Mouse (Mus musculus) liver, adult (tissue): ENCODE measurements around the gene Hyal2.

Experiments
- GATA4 ChIP-seq: IDR thresholded peaks from 2 replicates; pipeline ENCODE4 v1.6.1; 2014; ENCODE audit warnings: mild to moderate bottlenecking, low read length; ENCODE audit not compliant: insufficient replicate concordance

Hyal2 gene

DNA sequence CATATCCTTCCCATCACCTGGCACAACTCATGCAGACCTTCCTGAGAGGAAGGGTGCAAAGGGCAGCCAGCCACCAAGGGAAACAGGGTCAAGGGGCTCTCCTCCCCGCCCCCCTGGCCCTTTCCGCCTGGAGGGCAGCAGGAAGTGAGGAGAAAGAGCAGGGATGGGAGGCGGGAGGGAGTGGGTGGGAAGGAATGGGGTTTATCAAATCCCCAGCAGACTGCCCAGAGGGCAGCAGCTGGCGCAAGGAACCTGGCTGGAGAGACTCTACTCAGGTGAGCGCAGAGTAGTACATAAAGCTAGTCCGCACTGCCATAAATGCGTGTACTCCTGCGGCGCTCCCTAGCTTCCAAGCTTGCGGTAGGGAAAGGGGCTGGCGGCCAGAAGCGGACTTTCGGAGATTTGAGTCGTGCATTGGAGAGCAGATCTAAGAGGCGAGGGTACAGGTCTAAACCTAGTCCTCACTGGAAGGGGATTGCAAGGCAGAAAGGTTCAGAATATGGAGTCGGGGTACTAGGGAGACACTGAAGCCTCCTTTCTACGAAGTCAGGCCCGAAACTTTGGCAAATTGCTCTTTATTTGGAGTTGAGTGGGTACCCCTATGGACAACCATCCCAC lies at the start of gene Hyal2:
Gene Hyal2 (plus strand): TSS at position 244 of the 618 bp plus-strand sequence.
- TF ChIP-seq GATA4: peak; percentile 69; the same call in 1 of the 2 replicates

DNA sequence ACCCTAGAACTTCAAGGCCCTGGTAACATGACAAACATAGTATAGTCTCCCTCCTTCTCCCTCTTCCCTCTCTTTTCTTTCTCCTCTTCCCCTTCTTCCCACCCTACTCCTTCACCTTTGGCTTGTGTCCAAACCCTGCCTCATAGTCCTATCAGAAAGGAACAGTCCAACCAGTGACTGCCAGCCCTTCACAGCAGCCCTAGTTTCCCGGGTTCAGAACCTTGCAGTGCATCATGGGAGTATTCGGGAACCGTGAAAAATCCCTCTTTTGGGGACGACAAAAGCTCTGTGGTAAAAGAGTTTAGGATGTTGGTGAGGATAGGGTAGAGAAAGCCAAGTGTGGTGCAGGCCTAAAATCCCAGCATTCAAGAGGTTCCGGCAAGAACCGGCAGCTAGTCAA lies 47.4 kb upstream of the Hyal2 start:
- TF ChIP-seq GATA4: no peak

DNA sequence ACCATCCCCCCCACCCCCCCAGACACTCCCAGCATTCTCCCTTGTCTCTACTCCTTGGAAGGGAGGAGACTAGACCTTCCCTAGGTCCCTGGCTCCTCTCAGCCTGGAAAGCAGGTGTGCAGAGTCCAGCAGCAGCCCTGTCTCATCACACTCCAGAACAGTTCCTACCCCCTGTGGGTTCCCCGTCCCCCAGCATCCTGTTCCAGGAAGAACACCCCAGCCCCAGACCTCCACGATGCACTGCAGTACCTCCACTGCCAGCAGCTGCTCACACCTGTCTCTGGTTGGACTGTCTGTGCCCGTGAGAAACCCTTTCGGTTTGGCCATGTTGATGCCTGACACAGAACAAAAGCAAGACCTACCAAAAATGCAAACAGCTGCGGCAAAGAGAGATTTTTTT lies 46.6 kb upstream of the Hyal2 start:
- TF ChIP-seq GATA4: no peak

DNA sequence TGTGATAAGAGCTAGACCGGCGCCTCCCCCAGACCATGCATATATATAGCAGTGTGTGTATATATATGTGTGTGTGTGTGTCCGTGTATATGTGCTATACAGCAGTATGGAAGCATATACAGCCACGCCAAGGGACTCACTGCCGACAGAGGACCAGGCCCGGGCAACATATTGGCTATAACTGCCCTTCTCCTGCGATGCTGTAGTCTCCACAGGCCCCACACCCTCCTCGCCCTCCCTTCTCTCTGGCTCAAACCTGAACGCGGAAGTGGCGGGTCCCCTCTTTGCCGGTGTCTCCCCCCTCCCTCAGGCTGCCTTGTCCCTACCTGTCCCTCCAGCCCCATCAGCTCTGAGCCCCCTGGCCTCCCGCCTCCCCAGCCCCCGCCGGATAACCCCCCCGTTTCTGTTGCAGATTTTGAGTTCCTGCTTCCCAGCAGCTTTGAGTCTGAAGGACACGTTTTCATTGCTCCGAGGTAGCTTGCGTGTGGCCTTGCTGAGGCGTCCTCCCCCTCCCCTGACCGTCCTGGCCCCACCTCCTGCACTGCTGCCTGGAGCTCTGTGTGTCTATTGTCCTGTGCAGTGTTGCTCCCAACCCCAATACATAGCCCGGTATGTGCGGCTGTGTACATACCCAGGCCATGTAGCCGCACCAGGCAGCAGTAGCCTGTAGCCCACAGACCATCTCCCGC lies 45.9 kb upstream of the Hyal2 start:
- TF ChIP-seq GATA4: no peak

DNA sequence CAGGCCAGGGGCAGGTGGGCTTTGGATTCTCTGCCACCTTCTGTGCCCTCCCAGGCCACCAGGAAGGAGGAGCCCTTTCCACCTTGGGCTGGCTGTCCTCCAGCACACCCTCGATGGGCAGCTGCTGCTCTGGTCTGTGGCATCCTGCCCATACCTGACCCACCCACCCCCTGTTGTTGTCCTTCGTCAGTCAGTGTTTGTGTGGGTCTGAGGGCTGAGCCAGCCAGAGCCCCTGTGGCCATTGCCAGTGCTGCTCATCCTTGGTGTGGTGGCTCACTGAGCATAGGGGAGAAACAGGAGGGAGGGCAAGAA lies 45.4 kb upstream of the Hyal2 start:
- TF ChIP-seq GATA4: no peak

DNA sequence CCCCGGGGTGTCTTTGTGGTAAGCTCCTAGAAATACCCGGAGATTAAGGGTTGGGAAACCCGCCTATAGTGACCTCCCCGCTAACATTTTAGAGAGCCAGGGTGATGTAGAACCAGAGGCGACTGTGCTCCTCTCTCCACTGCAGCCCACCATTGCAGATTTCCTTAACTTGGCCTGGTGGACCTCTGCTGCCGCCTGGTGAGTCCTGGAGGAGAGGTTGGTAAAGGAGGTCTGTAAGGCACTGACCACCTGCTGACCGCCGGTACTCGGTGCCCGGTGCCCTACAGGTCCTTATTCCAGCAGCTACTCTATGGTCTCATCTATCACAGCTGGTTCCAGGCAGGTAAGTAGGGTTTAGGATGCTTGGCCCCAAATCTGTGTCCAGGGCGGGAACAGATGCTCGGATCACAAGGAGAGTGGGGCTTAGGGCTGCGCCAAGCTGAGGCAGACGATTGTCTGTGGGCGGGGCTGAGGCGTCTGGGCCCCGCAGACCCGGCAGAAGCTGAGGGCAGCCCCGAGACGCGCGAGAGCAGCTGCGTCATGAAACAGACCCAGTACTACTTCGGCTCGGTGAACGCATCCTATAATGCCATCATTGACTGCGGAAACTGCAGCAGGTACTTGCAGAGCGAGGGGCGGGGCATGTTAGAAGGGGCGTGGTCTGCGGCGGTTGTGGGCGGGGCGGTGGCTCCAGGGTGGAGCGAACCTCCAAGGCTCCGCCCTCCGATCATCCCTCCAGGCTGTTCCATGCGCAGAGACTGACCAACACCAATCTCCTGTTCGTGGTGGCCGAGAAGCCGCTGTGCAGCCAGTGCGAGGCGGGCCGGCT lies 41.3 kb upstream of the Hyal2 start:
- no peak for TF ChIP-seq GATA4

DNA sequence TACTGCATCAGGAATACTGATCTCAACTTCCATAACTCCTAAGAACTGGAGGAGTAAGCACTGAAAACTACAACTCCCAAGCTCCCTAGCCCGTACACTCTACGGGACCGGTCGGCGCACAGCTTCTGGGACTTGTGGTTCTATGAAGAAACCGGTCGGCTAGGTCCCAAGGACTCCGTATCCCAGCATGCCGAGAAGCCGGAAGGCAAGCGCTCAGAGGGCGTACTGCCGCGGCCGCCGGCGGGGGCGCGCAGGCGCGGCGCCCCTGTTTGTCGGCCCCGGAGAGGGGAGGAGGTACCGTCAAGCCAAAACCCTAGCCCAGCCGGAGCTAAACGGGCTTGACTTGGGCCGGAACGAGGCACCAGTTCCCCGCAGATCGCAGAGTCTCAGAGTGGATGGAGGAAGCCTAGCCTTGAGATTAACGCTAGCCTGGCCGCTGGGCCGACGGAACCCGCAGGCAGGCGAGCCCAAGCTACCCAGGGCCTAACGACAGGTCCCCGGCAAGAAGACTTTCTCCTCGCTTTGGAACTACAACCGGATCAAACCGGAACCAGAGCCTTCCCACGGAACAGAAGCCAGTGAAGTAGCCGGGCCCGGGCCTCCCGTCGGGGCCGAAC lies 33.8 kb upstream of the Hyal2 start, which contains the start of gene Tmem115:
Gene Tmem115 (plus strand): TSS at position 155 of the 617 bp plus-strand sequence.
- peak; percentile 39; the same call in 1 of the 2 replicates for TF ChIP-seq GATA4

DNA sequence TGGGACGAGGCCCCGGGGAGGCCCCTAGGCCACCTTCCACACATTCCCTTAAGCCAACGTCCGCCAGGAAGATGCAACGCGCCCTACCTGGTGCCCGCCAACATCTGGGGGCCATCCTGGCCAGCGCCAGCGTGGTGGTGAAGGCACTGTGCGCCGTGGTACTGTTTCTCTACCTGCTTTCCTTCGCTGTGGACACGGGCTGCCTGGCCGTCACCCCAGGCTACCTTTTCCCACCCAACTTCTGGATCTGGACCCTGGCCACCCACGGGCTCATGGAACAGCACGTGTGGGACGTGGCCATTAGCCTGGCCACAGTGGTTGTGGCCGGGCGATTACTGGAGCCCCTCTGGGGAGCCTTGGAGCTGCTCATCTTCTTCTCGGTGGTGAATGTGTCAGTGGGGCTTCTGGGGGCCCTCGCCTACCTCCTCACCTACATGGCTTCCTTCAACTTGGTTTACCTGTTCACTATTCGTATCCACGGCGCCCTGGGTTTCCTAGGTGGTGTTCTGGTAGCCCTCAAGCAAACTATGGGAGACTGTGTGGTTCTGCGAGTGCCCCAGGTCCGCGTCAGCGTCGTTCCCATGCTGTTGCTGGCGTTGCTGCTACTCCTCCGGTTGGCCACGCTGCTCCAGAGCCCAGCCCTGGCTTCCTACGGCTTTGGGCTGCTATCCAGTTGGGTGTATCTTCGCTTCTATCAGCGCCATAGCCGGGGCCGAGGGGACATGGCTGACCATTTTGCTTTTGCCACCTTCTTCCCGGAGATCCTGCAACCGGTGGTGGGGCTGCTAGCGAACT lies 33.1 kb upstream of the Hyal2 start:
- TF ChIP-seq GATA4: no peak

DNA sequence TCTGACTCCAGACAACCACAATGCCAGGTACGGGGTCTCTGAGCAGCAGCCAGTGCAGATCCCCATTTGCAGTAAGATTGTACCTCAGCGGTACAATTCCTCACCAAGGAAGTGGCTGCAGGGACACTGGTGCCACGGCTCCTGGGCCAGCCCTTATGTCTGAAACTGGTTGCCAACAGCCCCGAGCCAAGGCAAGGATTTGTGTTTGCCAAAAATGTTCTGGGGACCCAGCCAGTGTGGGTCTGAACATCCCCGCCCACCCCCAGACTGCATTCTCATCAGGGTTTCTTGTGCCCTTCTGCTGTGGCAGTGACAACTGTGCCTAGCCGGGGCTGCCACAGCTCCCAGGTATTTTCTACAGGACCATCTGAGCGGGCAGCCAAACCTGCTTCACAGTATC lies 29.5 kb upstream of the Hyal2 start:
- no peak for TF ChIP-seq GATA4

DNA sequence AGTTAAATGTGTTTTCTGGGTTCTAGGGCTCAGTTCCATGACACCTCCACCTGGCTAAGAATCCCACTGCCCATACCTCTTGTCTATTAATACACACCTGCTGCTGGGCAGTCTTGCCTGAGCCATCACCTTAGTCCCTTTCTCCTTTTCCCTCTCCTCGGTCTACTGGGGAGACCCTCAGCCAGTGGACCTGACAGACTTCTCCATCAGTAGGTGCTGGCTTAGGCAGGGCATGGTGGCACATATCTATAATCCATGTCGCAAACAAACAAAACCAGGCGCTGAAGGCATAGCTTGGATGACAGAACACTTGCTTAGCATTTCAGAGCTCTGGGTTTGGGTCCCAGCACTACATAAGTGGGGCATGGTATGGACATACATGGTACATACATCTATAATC lies 29.0 kb upstream of the Hyal2 start:
- no peak for TF ChIP-seq GATA4

DNA sequence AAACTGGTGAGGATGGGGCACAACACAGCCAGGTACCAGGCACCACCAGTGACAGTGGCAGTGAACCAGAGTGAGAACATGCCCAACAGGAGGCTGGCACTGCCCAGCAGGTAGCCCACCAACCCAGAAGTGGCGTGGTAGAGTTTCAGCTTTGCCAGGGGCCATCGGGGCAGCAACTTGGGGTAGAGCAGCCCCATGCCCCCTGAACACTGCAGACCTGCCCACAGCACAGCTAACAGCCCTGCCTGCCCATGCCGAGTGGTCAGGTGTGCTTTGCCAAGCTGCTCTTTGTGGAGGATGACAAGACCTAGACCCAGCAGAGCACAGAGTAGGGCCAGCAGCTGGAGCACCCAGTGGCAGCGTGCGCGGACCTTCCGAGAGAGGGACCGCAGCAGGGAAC lies 27.8 kb upstream of the Hyal2 start:
- TF ChIP-seq GATA4: no peak

DNA sequence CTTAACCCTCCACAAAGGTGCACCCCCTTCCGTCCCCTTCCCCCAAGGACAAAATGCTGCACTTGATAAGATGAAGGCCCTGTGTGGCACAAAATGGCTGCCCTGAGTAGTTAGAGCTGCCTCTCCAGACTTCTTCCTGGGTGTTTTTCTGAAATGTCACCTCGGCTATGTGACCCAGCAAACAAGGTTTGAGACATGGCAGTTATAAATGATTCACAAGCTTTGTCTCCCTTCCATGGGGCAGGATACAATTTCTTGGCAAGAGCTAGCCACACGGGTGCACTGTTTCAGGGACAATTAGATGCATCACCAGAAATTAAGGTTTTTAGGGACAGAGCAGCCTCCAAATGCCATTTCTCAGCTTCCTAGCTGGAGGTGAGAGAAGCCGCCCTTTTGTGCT lies 27.3 kb upstream of the Hyal2 start:
- no peak for TF ChIP-seq GATA4

DNA sequence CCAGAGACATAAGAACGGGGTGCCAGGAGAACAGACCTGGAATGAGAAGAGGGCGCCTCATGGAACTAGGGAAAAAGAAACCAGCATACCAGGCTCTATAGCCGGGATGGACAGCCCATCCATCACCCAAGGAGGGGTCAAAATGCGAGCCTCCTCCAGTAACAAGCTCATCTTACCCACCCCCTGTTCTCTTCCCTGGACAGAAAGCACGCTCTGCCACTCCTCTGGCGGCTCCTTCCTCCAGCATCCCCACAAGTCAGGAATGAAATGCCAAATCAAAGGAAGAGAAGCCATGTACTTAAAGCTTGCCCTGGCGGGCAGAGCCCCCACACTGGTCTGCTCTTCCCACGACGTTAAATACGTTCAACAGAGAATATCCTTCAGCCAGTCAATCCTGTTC lies 26.7 kb upstream of the Hyal2 start:
- TF ChIP-seq GATA4: no peak

DNA sequence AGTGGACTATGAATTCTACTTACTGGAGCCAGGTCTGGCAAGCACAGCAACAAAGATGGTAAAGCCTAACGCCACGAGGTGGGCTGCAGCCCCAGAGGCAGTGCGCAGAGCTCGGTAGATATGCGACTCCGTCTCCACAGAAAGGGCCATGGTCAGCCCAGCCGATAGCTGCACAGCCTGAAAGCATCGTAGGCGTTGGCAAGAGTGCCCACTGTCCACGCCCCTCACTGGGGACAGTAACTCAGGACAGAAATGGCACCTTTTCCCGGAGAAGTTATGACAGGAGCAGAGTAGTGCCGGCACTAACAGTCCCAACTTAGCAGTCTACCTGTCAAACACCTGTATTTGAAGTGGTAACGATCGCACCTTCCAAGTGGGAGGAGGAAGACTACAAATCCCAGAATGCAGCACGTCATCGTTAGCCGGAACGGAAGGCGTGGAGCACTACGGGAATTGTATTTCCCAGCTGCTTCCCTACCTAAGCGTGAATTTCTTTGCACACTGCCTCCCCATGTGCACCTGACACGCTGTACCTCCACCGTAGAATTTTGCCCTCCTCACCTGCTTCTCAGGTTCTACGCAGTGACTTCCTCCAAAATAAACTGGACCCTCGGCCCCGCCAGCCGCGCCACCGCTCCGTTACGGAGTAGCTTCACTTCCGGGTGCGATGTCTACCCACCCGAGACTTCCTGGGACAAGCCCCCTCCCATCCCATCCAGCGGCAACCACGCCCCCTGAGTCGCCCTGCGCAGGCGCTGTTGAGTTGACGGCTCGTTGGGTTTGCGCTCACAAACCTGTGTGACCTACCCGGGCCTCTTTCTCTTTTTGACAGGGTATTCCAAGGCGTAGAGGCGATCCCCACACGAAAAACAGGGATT lies 26.0 kb upstream of the Hyal2 start, which contains the start of the genes Cyb561d2 and Nprl2:
Gene Cyb561d2 (minus strand): TSS at position 720 of the 878 bp plus-strand sequence.
Gene Nprl2 (plus strand): TSS at position 753 of the 878 bp plus-strand sequence.
- no peak for TF ChIP-seq GATA4
